Mouse (Mus musculus): Measurements from ENCODE around the gene Pttg1ip. TPM values are rescaled to one million over a fixed set of nuclear protein-coding genes. Genes with fewer than 3 reads are reported as not detected.
A peak's percentile ranks its signal among the peaks of the same experiment; 100 is the strongest.

Gene Pttg1ip
- polyA plus RNA-seq, 1 experiment from 2014 or later = 132 TPM

GRCm38 (mm10) chr10:77561508-77561907 lies 20.0 kb upstream of the Pttg1ip start:
- no peak overlapping the region for H3K4me3 ChIP-seq (ENCODE audit: low read length)
- ATAC-seq (replicated peaks; ENCODE audit: extremely low read depth, insufficient read depth, low FRiP score) = no peak
- WGBS = 63% methylated on average over 2 of the region's 2 CpGs
- no peak overlapping the region for H3K9ac ChIP-seq (ENCODE audit: low read length)
- no peaks in the 10 kb centered on the region for H3K36me3 ChIP-seq (ENCODE audit: control insufficient read depth, insufficient read depth)
- H3K4me2 ChIP-seq (ENCODE audit: low read depth, low read length) = no peak overlapping the region
- no peak overlapping the region for H3K27ac ChIP-seq (ENCODE audit: low read length)
- H3K9me3 ChIP-seq (replicated peaks; ENCODE audit: control insufficient read depth, low read length) = no peaks in the 10 kb centered on the region
- no peaks in the 10 kb centered on the region for H3K27me3 ChIP-seq (ENCODE audit: control insufficient read depth, insufficient read depth, low read length)
- no peaks in the 10 kb centered on the region for H3K4me1 ChIP-seq (ENCODE audit: control insufficient read depth, insufficient read depth, low read length)

DNA sequence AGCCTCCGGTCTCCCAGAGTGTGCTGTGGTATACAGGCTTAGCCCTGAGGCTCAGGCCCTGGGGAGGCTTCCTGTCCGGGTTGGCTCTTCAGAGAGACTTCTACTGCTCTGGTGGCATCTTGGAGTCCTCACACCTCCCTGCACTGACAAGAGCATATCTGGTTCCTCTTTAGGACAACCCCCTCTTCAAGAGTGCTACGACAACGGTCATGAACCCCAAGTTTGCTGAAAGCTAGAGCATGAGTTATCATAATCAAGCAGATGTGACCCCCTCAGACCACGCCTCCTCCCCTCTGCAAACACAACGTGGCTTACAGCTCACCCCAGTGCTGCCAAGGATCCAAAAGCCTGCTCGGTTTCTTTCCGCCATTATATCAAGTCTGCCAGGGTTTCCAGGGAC lies 16.5 kb upstream of the Pttg1ip start:
- Histone ChIP-seq H3K4me1 (ENCODE audit: control insufficient read depth, insufficient read depth, low read length) (no peaks in the 10 kb centered on the region), H3K27ac (ENCODE audit: low read length) (no peak overlapping the region), H3K27me3 (ENCODE audit: control insufficient read depth, insufficient read depth, low read length) (no peaks in the 10 kb centered on the region), H3K4me3 (ENCODE audit: low read length) (no peak overlapping the region), H3K9ac (ENCODE audit: low read length) (no peak overlapping the region), H3K4me2 (ENCODE audit: low read depth, low read length) (no peak overlapping the region), H3K36me3 (ENCODE audit: control insufficient read depth, insufficient read depth) (no peaks in the 10 kb centered on the region), H3K9me3 (replicated peaks; ENCODE audit: control insufficient read depth, low read length) (no peaks in the 10 kb centered on the region)
- 65% methylated on average over 8 of the region's 8 CpGs for WGBS
- ATAC-seq (replicated peaks; ENCODE audit: extremely low read depth, insufficient read depth, low FRiP score) = no peak

GRCm38 (mm10) chr10:77566651-77567050 lies 14.9 kb upstream of the Pttg1ip start:
- ATAC-seq (replicated peaks; ENCODE audit: extremely low read depth, insufficient read depth, low FRiP score) = 0 out of 2 replicates have a peak, but pooled peaks have one; percentile 37
- Histone ChIP-seq H3K4me2 (ENCODE audit: low read depth, low read length) (no peak overlapping the region), H3K36me3 (ENCODE audit: control insufficient read depth, insufficient read depth) (no peaks in the 10 kb centered on the region), H3K27ac (ENCODE audit: low read length) (no peak overlapping the region), H3K9ac (ENCODE audit: low read length) (no peak overlapping the region), H3K27me3 (ENCODE audit: control insufficient read depth, insufficient read depth, low read length) (no peaks in the 10 kb centered on the region), H3K4me1 (ENCODE audit: control insufficient read depth, insufficient read depth, low read length) (no peaks in the 10 kb centered on the region), H3K9me3 (replicated peaks; ENCODE audit: control insufficient read depth, low read length) (no peaks in the 10 kb centered on the region), H3K4me3 (ENCODE audit: low read length) (no peak overlapping the region)
- 25% methylated on average over 8 of the region's 8 CpGs for WGBS

DNA sequence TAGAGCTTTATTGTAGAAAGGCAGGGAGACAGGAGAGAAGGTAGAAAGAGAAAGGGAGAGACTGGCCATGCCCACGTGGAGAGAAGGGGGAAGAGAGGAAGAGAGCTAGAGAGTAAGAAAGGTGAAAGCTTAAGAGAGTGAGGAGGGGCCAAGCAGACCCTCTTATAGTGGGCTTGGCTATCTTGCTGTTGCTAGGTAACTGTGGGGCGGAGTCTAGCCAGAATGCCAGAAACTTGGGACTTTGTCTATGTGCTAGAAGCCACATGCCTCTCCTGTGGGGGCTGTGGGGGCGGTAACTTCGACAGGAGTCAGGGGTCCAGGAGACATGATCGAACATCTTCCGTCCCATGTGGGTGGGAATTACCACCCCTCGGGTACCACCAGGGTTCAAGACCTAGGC lies 12.0 kb upstream of the Pttg1ip start:
- Histone ChIP-seq H3K4me3 (ENCODE audit: low read length) (no peak overlapping the region), H3K27ac (ENCODE audit: low read length) (no peak overlapping the region), H3K9ac (ENCODE audit: low read length) (no peak overlapping the region), H3K27me3 (ENCODE audit: control insufficient read depth, insufficient read depth, low read length) (no peaks in the 10 kb centered on the region), H3K36me3 (ENCODE audit: control insufficient read depth, insufficient read depth) (no peaks in the 10 kb centered on the region), H3K4me2 (ENCODE audit: low read depth, low read length) (no peak overlapping the region), H3K4me1 (ENCODE audit: control insufficient read depth, insufficient read depth, low read length) (no peaks in the 10 kb centered on the region), H3K9me3 (replicated peaks; ENCODE audit: control insufficient read depth, low read length) (no peaks in the 10 kb centered on the region)
- 47% methylated on average over 7 of the region's 7 CpGs for WGBS
- ATAC-seq (replicated peaks; ENCODE audit: extremely low read depth, insufficient read depth, low FRiP score) = no peak

DNA sequence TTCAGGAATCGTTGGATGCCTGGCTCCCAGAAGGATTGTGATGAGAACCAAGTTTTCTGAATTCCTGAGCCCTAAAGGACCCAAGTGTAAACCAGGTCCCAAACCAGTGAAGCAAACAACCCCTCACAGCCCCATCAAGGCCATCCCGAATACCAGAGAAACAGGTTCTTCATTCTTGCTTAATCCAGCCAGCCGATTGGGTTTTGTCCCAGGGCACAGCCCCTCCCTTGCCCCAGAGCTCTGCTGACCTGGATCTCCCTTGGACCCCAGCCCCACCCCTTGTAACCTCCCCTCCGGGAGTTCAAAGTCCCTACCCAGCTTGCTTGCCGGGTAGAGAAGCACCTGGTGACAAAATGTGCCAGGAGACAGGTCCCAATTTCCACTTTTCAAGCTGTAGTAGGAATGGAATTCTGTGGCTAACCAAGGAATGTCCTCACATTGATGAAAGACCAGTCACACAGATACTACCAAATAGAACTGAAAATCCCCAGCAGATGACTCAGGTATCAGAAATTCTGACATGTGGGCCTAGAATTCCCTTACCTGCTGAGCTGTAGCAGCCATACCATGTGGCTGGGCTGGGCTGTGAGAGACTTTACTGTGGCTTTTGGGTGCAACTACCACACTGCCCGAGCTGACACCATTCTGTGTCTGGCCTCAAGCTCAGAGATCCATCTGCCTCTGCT lies 11.4 kb upstream of the Pttg1ip start:
- Histone ChIP-seq H3K36me3 (ENCODE audit: control insufficient read depth, insufficient read depth) (no peaks in the 10 kb centered on the region), H3K9ac (ENCODE audit: low read length) (no peak overlapping the region), H3K9me3 (replicated peaks; ENCODE audit: control insufficient read depth, low read length) (no peaks in the 10 kb centered on the region), H3K4me1 (ENCODE audit: control insufficient read depth, insufficient read depth, low read length) (no peaks in the 10 kb centered on the region), H3K4me2 (ENCODE audit: low read depth, low read length) (no peak overlapping the region), H3K27me3 (ENCODE audit: control insufficient read depth, insufficient read depth, low read length) (no peaks in the 10 kb centered on the region), H3K4me3 (ENCODE audit: low read length) (no peak overlapping the region), H3K27ac (ENCODE audit: low read length) (no peak overlapping the region)
- WGBS = 40% methylated on average over 6 of the region's 6 CpGs
- ATAC-seq (replicated peaks; ENCODE audit: extremely low read depth, insufficient read depth, low FRiP score) = no peak

DNA sequence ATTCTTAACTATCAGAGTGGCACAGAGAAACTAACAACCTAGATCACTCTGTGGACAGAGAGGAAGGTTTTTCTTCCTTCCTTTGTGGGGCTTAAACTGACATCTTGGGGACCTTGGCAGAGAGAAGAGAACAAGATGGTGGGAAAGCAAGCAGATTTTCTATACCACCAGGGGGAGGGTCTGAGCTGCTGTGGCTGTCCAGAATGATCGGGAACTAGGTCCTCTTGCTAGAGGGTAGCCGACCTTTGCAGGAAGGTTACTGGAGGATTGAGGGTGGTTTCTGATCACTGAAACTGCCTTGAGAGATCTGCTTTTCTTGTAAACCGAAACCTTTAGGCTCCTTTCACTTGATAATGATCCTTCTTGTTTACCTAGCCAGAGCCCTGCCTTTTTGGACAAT lies 9.3 kb upstream of the Pttg1ip start:
- H3K4me1 ChIP-seq (ENCODE audit: control insufficient read depth, insufficient read depth, low read length) = no peaks in the 10 kb centered on the region
- no peaks in the 10 kb centered on the region for H3K9me3 ChIP-seq (replicated peaks; ENCODE audit: control insufficient read depth, low read length)
- no peak overlapping the region for H3K4me3 ChIP-seq (ENCODE audit: low read length)
- H3K36me3 ChIP-seq (ENCODE audit: control insufficient read depth, insufficient read depth) = no peaks in the 10 kb centered on the region
- H3K9ac ChIP-seq (ENCODE audit: low read length) = no peak overlapping the region
- ATAC-seq (replicated peaks; ENCODE audit: extremely low read depth, insufficient read depth, low FRiP score) = no peak
- H3K27me3 ChIP-seq (ENCODE audit: control insufficient read depth, insufficient read depth, low read length) = no peaks in the 10 kb centered on the region
- WGBS = 15% methylated on average over 3 of the region's 3 CpGs
- no peak overlapping the region for H3K27ac ChIP-seq (ENCODE audit: low read length)
- H3K4me2 ChIP-seq (ENCODE audit: low read depth, low read length) = no peak overlapping the region

GRCm38 (mm10) chr10:77573162-77573561 lies 8.4 kb upstream of the Pttg1ip start:
- Histone ChIP-seq H3K4me1 (ENCODE audit: control insufficient read depth, insufficient read depth, low read length) (no peaks in the 10 kb centered on the region), H3K9ac (ENCODE audit: low read length) (no peak overlapping the region), H3K27me3 (ENCODE audit: control insufficient read depth, insufficient read depth, low read length) (no peaks in the 10 kb centered on the region), H3K9me3 (replicated peaks; ENCODE audit: control insufficient read depth, low read length) (no peaks in the 10 kb centered on the region), H3K36me3 (ENCODE audit: control insufficient read depth, insufficient read depth) (no peaks in the 10 kb centered on the region), H3K4me2 (ENCODE audit: low read depth, low read length) (no peak overlapping the region), H3K4me3 (ENCODE audit: low read length) (no peak overlapping the region), H3K27ac (ENCODE audit: low read length) (no peak overlapping the region)
- WGBS = 70% methylated on average over 1 of the region's 1 CpGs
- ATAC-seq (replicated peaks; ENCODE audit: extremely low read depth, insufficient read depth, low FRiP score) = no peak

DNA sequence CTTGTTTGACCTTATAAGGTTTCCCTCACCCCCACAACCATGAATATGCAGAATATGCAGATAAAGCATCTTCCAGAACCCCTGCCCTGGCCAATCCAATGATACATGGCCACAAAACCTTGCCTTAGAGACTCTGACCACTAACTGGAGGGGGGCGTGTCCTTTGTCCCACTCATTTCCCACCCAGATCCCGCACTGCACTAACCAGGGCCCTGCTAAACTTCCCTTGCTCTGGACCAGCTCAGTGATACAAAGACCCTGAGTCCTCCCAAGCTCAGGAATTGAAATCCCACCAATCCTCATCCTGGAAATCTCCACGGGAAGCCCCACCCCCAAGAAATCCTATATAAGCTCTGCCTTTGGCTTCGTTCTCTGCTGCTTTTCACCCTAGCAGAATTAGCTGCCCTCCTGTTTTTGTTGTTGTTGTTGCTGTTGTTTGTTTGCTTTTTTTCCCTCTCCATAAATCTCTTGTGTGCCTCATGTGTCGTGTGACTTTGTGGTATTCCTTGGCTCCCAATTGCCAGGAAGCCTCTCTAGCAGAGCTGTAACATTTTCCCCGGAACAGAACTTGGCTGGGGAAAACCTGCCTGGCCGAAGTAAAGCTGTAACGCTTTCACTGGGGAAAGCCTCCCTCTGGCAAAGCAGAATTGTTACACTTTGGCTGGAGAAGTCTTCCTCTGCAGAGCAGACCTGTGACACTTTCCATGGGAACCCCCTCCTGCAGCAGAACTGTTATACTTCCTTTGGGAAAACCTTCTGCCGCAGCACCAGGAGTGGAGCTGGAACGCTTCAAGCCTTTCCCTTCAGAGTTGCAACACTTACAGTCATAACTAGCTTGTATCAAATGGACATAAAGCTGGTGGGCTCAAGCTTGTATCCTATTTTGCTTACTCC lies 1.2 kb upstream of the Pttg1ip start:
- no peak for ATAC-seq (replicated peaks; ENCODE audit: extremely low read depth, insufficient read depth, low FRiP score)

DNA sequence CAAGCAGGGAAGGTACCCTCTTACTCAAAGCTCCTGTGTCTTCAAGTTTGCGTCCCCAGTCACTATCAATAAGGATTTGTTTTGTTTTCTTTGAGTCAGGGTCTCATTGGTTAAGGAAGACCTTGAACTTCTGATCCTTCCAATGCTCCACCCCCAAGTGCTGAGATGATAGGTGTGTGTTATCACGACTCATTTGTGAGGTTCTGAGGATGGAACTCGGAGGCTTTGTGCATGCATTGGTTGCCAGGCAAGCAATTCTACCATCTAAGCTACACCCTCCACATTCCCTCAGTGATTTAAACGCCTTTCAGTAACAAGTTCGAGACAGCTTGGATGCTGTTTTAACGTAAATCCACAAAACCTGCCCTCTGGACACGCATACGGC lies 505 bp upstream of the Pttg1ip start:
- H3K4me2 ChIP-seq (ENCODE audit: low read depth, low read length) = peak overlapping the region; percentile 91
- peak overlapping the region; percentile 78 for H3K9ac ChIP-seq (ENCODE audit: low read length)
- ATAC-seq (replicated peaks; ENCODE audit: extremely low read depth, insufficient read depth, low FRiP score) = no peak
- no peaks in the 10 kb centered on the region for H3K36me3 ChIP-seq (ENCODE audit: control insufficient read depth, insufficient read depth)
- peaks cover 28% of the 10 kb centered on the region for H3K4me1 ChIP-seq (ENCODE audit: control insufficient read depth, insufficient read depth, low read length)
- no peaks in the 10 kb centered on the region for H3K27me3 ChIP-seq (ENCODE audit: control insufficient read depth, insufficient read depth, low read length)
- H3K4me3 ChIP-seq (ENCODE audit: low read length) = peak overlapping the region; percentile 93
- H3K9me3 ChIP-seq (replicated peaks; ENCODE audit: control insufficient read depth, low read length) = no peaks in the 10 kb centered on the region
- WGBS = 4% methylated on average over 8 of the region's 8 CpGs
- H3K27ac ChIP-seq (ENCODE audit: low read length) = peak overlapping the region; percentile 88

More for the DNA sequence above, 1.2 kb upstream of the Pttg1ip start:
- Histone ChIP-seq H3K9ac (ENCODE audit: low read length) (no peak overlapping the region), H3K27ac (ENCODE audit: low read length) (peak overlapping the region; percentile 88), H3K36me3 (ENCODE audit: control insufficient read depth, insufficient read depth) (no peaks in the 10 kb centered on the region), H3K4me1 (ENCODE audit: control insufficient read depth, insufficient read depth, low read length) (peaks cover 26% of the 10 kb centered on the region), H3K27me3 (ENCODE audit: control insufficient read depth, insufficient read depth, low read length) (no peaks in the 10 kb centered on the region), H3K9me3 (replicated peaks; ENCODE audit: control insufficient read depth, low read length) (no peaks in the 10 kb centered on the region), H3K4me3 (ENCODE audit: low read length) (no peak overlapping the region), H3K4me2 (ENCODE audit: low read depth, low read length) (0 out of 2 replicates have a peak overlapping the region, but pooled peaks have one; percentile 91)
- WGBS = 46% methylated on average over 10 of the region's 10 CpGs

All from heart, embryonic 16.5 days (tissue).